Mouse (Mus musculus) testis, adult 2 months (tissue): Measurements from ENCODE around the gene Otoa. TPM values are rescaled to one million over a fixed set of nuclear protein-coding genes. Genes with fewer than 3 reads are reported as not detected.

ENCODE experiments used
- H3K27ac ChIP-seq: fragments of 200-500 bp; 2 replicates; pipeline ENCODE4 v1.5.1; 2012; ENCODE audit warnings: low read depth, low read length; ENCODE audit not compliant: control insufficient read depth, insufficient read depth
- H3K27me3 ChIP-seq: fragments of 200-500 bp; 2 replicates; pipeline ENCODE4 v1.6.1; 2012; ENCODE audit warnings: mild to moderate bottlenecking, low read length, moderate library complexity; ENCODE audit not compliant: control insufficient read depth, insufficient read depth
- H3K36me3 ChIP-seq: fragments of 200-500 bp; 2 replicates; pipeline ENCODE4 v1.6.1; 2012; ENCODE audit warnings: mild to moderate bottlenecking, low read length; ENCODE audit not compliant: control insufficient read depth, insufficient read depth
- H3K4me1 ChIP-seq: fragments of 200-500 bp; 2 replicates; pipeline ENCODE4 v1.6.1; 2012; ENCODE audit warnings: low read length; ENCODE audit not compliant: control insufficient read depth, insufficient read depth
- H3K4me3 ChIP-seq: fragments of 200-500 bp; 2 replicates; pipeline ENCODE4 v1.5.1; 2012; ENCODE audit warnings: low read depth, mild to moderate bottlenecking, low read length, moderate library complexity, mixed read lengths; ENCODE audit not compliant: control insufficient read depth
- CTCF ChIP-seq: fragments of 200-500 bp; IDR thresholded peaks from 2 replicates; pipeline ENCODE4 v1.5.1; 2012; ENCODE audit warnings: low read depth, mild to moderate bottlenecking, inconsistent platforms, low read length, moderate library complexity; ENCODE audit not compliant: control insufficient read depth, insufficient read depth, insufficient replicate concordance
- POLR2A ChIP-seq: fragments of 200-500 bp; IDR thresholded peaks from 2 replicates; pipeline ENCODE4 v1.6.1; 2012; ENCODE audit warnings: low read depth, mild to moderate bottlenecking, inconsistent platforms, low read length, moderate library complexity; ENCODE audit not compliant: control insufficient read depth
- polyA plus RNA-seq: library from polyadenylated mRNA; depleted of rRNA; stranded (reverse); fragments of >200 nt; gene quantifications from 2 replicates; pipeline ENCODE4 v1.2.3, GENCODE M21; 2012

The Otoa gene
- polyA plus RNA-seq, 1 experiment: 0.23 TPM

- Histone ChIP-seq H3K27me3 (no peaks in the 10 kb centered on the region), H3K36me3 (no peaks in the 10 kb centered on the region), H3K27ac (no peak overlapping the region), H3K4me3 (no peak overlapping the region), H3K4me1 (no peaks in the 10 kb centered on the region)
- TF ChIP-seq CTCF (no peak), POLR2A (no peak)
Measured at GRCm38 (mm10) chr7:121111321-121111720, 29.9 kb downstream of the Otoa start.

- Histone ChIP-seq H3K36me3 (no peaks in the 10 kb centered on the region), H3K4me1 (no peaks in the 10 kb centered on the region), H3K27ac (no peak overlapping the region), H3K4me3 (no peak overlapping the region), H3K27me3 (no peaks in the 10 kb centered on the region)
- TF ChIP-seq CTCF (no peak), POLR2A (no peak)
Measured at GRCm38 (mm10) chr7:121111762-121112161, 30.3 kb downstream of the Otoa start.

- Histone ChIP-seq H3K27me3 (no peaks in the 10 kb centered on the region), H3K4me1 (no peaks in the 10 kb centered on the region), H3K36me3 (no peaks in the 10 kb centered on the region), H3K27ac (no peak overlapping the region), H3K4me3 (no peak overlapping the region)
- TF ChIP-seq CTCF: peak; percentile 54; the same call in 1 of the 2 replicates
- TF ChIP-seq POLR2A: no peak
Measured at GRCm38 (mm10) chr7:121120143-121120818, 38.8 kb downstream of the Otoa start.

- Histone ChIP-seq H3K36me3 (no peaks in the 10 kb centered on the region), H3K4me3 (no peak overlapping the region), H3K4me1 (no peaks in the 10 kb centered on the region), H3K27ac (no peak overlapping the region), H3K27me3 (no peaks in the 10 kb centered on the region)
- TF ChIP-seq CTCF (no peak), POLR2A (no peak)
Measured at GRCm38 (mm10) chr7:121130837-121131236, 49.4 kb downstream of the Otoa start.

GRCm38 (mm10) chr7:121141274-121141673 is 59.8 kb downstream of the Otoa start:
- TF ChIP-seq CTCF (no peak), POLR2A (no peak)
- no peak overlapping the region for H3K4me3 ChIP-seq
- H3K27ac ChIP-seq: no peak overlapping the region
- H3K36me3 ChIP-seq: no peaks in the 10 kb centered on the region
- H3K4me1 ChIP-seq: no peaks in the 10 kb centered on the region
- H3K27me3 ChIP-seq: no peaks in the 10 kb centered on the region

GRCm38 (mm10) chr7:121150662-121151061 is 69.2 kb downstream of the Otoa start:
- TF ChIP-seq POLR2A (no peak), CTCF (no peak)
- H3K27ac ChIP-seq: no peak overlapping the region
- H3K4me1 ChIP-seq: no peaks in the 10 kb centered on the region
- no peaks in the 10 kb centered on the region for H3K27me3 ChIP-seq
- H3K4me3 ChIP-seq: no peak overlapping the region
- H3K36me3 ChIP-seq: no peaks in the 10 kb centered on the region

GRCm38 (mm10) chr7:121152186-121152585 is 70.7 kb downstream of the Otoa start:
- Histone ChIP-seq H3K4me3 (no peak overlapping the region), H3K27ac (no peak overlapping the region), H3K4me1 (no peaks in the 10 kb centered on the region), H3K36me3 (no peaks in the 10 kb centered on the region), H3K27me3 (no peaks in the 10 kb centered on the region)
- TF ChIP-seq POLR2A: no peak
- no peak for TF ChIP-seq CTCF
